Mouse (Mus musculus) neural tube, embryonic 13.5 days (tissue): ENCODE measurements around the gene Fgfr2. TPM values are rescaled to one million over a fixed set of nuclear protein-coding genes. Genes with fewer than 3 reads are reported as not detected.

Experiments
- ATAC-seq: fragments of 200-750 bp; cut with Nextera tagmentation; 2 replicates; pipeline ENCODE4 v1.8.0; 2017; ENCODE audit warnings: low read depth, mild to moderate bottlenecking, moderate TSS enrichment, moderate library complexity
- H3K27ac ChIP-seq: fragments of 300-500 bp; sonication (generic); replicated peaks from 2 replicates; pipeline ENCODE4 v1.5.1; 2015; ENCODE audit warnings: moderate library complexity, mild to moderate bottlenecking, inconsistent platforms
- H3K27me3 ChIP-seq: fragments of 300-500 bp; sonication (generic); 2 replicates; pipeline ENCODE4 v1.6.1; 2015; ENCODE audit warnings: mild to moderate bottlenecking, inconsistent platforms
- H3K36me3 ChIP-seq: fragments of 300-500 bp; sonication (generic); 2 replicates; pipeline ENCODE4 v1.6.1; 2015; ENCODE audit warnings: mild to moderate bottlenecking, inconsistent platforms
- H3K4me1 ChIP-seq: fragments of 300-500 bp; sonication (generic); replicated peaks from 2 replicates; pipeline ENCODE4 v1.6.1; 2015; ENCODE audit warnings: inconsistent platforms
- H3K4me2 ChIP-seq: fragments of 300-500 bp; sonication (generic); 2 replicates; pipeline ENCODE4 v1.6.1; 2015; ENCODE audit warnings: inconsistent platforms, mild to moderate bottlenecking, moderate library complexity
- H3K4me3 ChIP-seq: fragments of 300-500 bp; sonication (generic); 2 replicates; pipeline ENCODE4 v1.5.1; 2015; ENCODE audit warnings: mild to moderate bottlenecking, inconsistent platforms
- H3K9ac ChIP-seq: fragments of 300-500 bp; sonication (generic); 2 replicates; pipeline ENCODE4 v1.6.1; 2015; ENCODE audit warnings: moderate library complexity, mild to moderate bottlenecking, inconsistent platforms
- H3K9me3 ChIP-seq: fragments of 300-500 bp; sonication (generic); 2 replicates; pipeline ENCODE4 v1.6.1; 2016; ENCODE audit warnings: inconsistent platforms
- WGBS: fragments of 180-500 bp; shearing (Covaris S2); methylation state at CpG from one replicate; pipeline ENCODE4 v1.1.7; 2015; 5-methylcytosine and 5-hydroxymethylcytosine counted together
- polyA plus RNA-seq: library from polyadenylated mRNA; unstranded; fragments of >200 nt; fragmentation: Nextera tagmentation; extraction: Ambion mirVana; gene quantifications from 2 replicates; pipeline ENCODE4 v1.2.1, GENCODE M21; 2015

Gene Fgfr2
- polyA plus RNA-seq, 1 experiment from 2014 or later: 22.9 TPM

- H3K36me3 ChIP-seq: no peaks in the 10 kb centered on the region
- no peak overlapping the region for H3K9ac ChIP-seq
- H3K4me1 ChIP-seq: no peaks in the 10 kb centered on the region; the same call in 1 of the 2 replicates
- H3K27me3 ChIP-seq: no peaks in the 10 kb centered on the region
- 89% methylated on average over 10 of the region's 10 CpGs for WGBS
- H3K4me2 ChIP-seq: no peak overlapping the region
- no peaks in the 10 kb centered on the region for H3K9me3 ChIP-seq
- no peak overlapping the region for H3K27ac ChIP-seq
- ATAC-seq: no peak
- no peak overlapping the region for H3K4me3 ChIP-seq
These were observed 2323.7 kb downstream of the Fgfr2 start for GRCm38 (mm10) chr7:130799418-130799817.

GRCm38 (mm10) chr7:130797524-130797923 is 2325.6 kb downstream of the Fgfr2 start:
- ATAC-seq: no peak
- Histone ChIP-seq H3K27me3 (no peaks in the 10 kb centered on the region), H3K4me1 (no peaks in the 10 kb centered on the region; the same call in 1 of the 2 replicates), H3K9me3 (no peaks in the 10 kb centered on the region), H3K4me2 (no peak overlapping the region), H3K27ac (no peak overlapping the region), H3K4me3 (no peak overlapping the region), H3K9ac (no peak overlapping the region), H3K36me3 (no peaks in the 10 kb centered on the region)
- 89% methylated on average over 6 of the region's 6 CpGs for WGBS

- no peaks in the 10 kb centered on the region; the same call in 1 of the 2 replicates for H3K4me1 ChIP-seq
- ATAC-seq: no peak
- no peak overlapping the region for H3K9ac ChIP-seq
- H3K27me3 ChIP-seq: no peaks in the 10 kb centered on the region
- no peak overlapping the region for H3K4me3 ChIP-seq
- H3K27ac ChIP-seq: no peak overlapping the region
- no peak overlapping the region for H3K4me2 ChIP-seq
- WGBS: 75% methylated on average over 8 of the region's 8 CpGs
- H3K9me3 ChIP-seq: no peaks in the 10 kb centered on the region
- no peaks in the 10 kb centered on the region for H3K36me3 ChIP-seq
These were observed 2326.4 kb downstream of the Fgfr2 start for GRCm38 (mm10) chr7:130796786-130797185.

GRCm38 (mm10) chr7:130793671-130794070 is 2329.5 kb downstream of the Fgfr2 start:
- WGBS: 79% methylated on average over 9 of the region's 9 CpGs
- Histone ChIP-seq H3K27ac (no peak overlapping the region), H3K36me3 (no peaks in the 10 kb centered on the region), H3K4me3 (no peak overlapping the region), H3K9me3 (no peaks in the 10 kb centered on the region), H3K4me2 (no peak overlapping the region), H3K4me1 (no peaks in the 10 kb centered on the region; the same call in 1 of the 2 replicates), H3K27me3 (no peaks in the 10 kb centered on the region), H3K9ac (no peak overlapping the region)
- no peak for ATAC-seq

- no peak overlapping the region for H3K27ac ChIP-seq
- H3K4me2 ChIP-seq: no peak overlapping the region
- no peak overlapping the region for H3K4me3 ChIP-seq
- ATAC-seq: no peak
- no peak overlapping the region for H3K9ac ChIP-seq
- no peaks in the 10 kb centered on the region for H3K9me3 ChIP-seq
- H3K4me1 ChIP-seq: peaks cover 8% of the 10 kb centered on the region; the same call in 1 of the 2 replicates
- WGBS: 84% methylated on average over 7 of the region's 7 CpGs
- H3K27me3 ChIP-seq: no peaks in the 10 kb centered on the region
- H3K36me3 ChIP-seq: no peaks in the 10 kb centered on the region
These were observed 2333.7 kb downstream of the Fgfr2 start for GRCm38 (mm10) chr7:130789456-130789855.

GRCm38 (mm10) chr7:130788950-130789349 is 2334.2 kb downstream of the Fgfr2 start:
- WGBS: 91% methylated on average over 3 of the region's 3 CpGs
- no peak overlapping the region for H3K4me3 ChIP-seq
- ATAC-seq: no peak
- peaks cover 8% of the 10 kb centered on the region; the same call in 1 of the 2 replicates for H3K4me1 ChIP-seq
- H3K27ac ChIP-seq: no peak overlapping the region
- H3K4me2 ChIP-seq: no peak overlapping the region
- no peak overlapping the region for H3K9ac ChIP-seq
- no peaks in the 10 kb centered on the region for H3K9me3 ChIP-seq
- no peaks in the 10 kb centered on the region for H3K36me3 ChIP-seq
- H3K27me3 ChIP-seq: no peaks in the 10 kb centered on the region

GRCm38 (mm10) chr7:130787537-130787936 is 2335.6 kb downstream of the Fgfr2 start:
- Histone ChIP-seq H3K27ac (no peak overlapping the region), H3K9ac (no peak overlapping the region), H3K27me3 (no peaks in the 10 kb centered on the region), H3K4me2 (no peak overlapping the region), H3K9me3 (no peaks in the 10 kb centered on the region), H3K36me3 (no peaks in the 10 kb centered on the region), H3K4me1 (peaks cover 8% of the 10 kb centered on the region; the same call in 1 of the 2 replicates), H3K4me3 (no peak overlapping the region)
- 95% methylated on average over 4 of the region's 4 CpGs for WGBS
- no peak for ATAC-seq

GRCm38 (mm10) chr7:130786708-130787107 is 2336.4 kb downstream of the Fgfr2 start:
- ATAC-seq: no peak
- H3K4me1 ChIP-seq: peaks cover 8% of the 10 kb centered on the region; the same call in 1 of the 2 replicates
- H3K4me2 ChIP-seq: no peak overlapping the region
- H3K9me3 ChIP-seq: no peaks in the 10 kb centered on the region
- no peaks in the 10 kb centered on the region for H3K27me3 ChIP-seq
- no peak overlapping the region for H3K4me3 ChIP-seq
- H3K9ac ChIP-seq: no peak overlapping the region
- H3K27ac ChIP-seq: no peak overlapping the region
- 88% methylated on average over 5 of the region's 5 CpGs for WGBS
- no peaks in the 10 kb centered on the region for H3K36me3 ChIP-seq

- 80% methylated on average over 12 of the region's 12 CpGs for WGBS
- Histone ChIP-seq H3K9me3 (no peaks in the 10 kb centered on the region), H3K4me2 (no peak overlapping the region), H3K4me3 (no peak overlapping the region), H3K9ac (no peak overlapping the region), H3K36me3 (no peaks in the 10 kb centered on the region), H3K27me3 (no peaks in the 10 kb centered on the region), H3K4me1 (peaks cover 8% of the 10 kb centered on the region; the same call in 1 of the 2 replicates), H3K27ac (no peak overlapping the region)
- ATAC-seq: no peak
These were observed 2337.1 kb downstream of the Fgfr2 start for GRCm38 (mm10) chr7:130785923-130786575.

- Histone ChIP-seq H3K27me3 (no peaks in the 10 kb centered on the region), H3K9ac (no peak overlapping the region), H3K27ac (no peak overlapping the region), H3K9me3 (no peaks in the 10 kb centered on the region), H3K4me2 (no peak overlapping the region), H3K4me3 (no peak overlapping the region), H3K4me1 (peaks cover 8% of the 10 kb centered on the region; the same call in 1 of the 2 replicates), H3K36me3 (no peaks in the 10 kb centered on the region)
- no peak for ATAC-seq
- 74% methylated on average over 5 of the region's 5 CpGs for WGBS
These were observed 2340.6 kb downstream of the Fgfr2 start for GRCm38 (mm10) chr7:130782501-130783050.

- Histone ChIP-seq H3K4me1 (0 out of 2 replicates have a peak, but pooled peaks cover under 1% of the 10 kb centered on the region), H3K4me2 (no peak overlapping the region), H3K9ac (no peak overlapping the region), H3K27ac (no peak overlapping the region), H3K4me3 (no peak overlapping the region), H3K36me3 (no peaks in the 10 kb centered on the region), H3K9me3 (no peaks in the 10 kb centered on the region), H3K27me3 (no peaks in the 10 kb centered on the region)
- no peak for ATAC-seq
- WGBS: 75% methylated on average over 5 of the region's 5 CpGs
These were observed 2342.2 kb downstream of the Fgfr2 start for GRCm38 (mm10) chr7:130780866-130781419.

GRCm38 (mm10) chr7:130773914-130774630 is 2349.1 kb downstream of the Fgfr2 start, which contains the start of gene Btbd16:
Btbd16 (plus strand) TSS chr7:130774069.
- Histone ChIP-seq H3K27ac (no peak within 1 kb of the TSS), H3K27me3 (no peaks in the 10 kb centered on the region), H3K4me2 (no peak within 1 kb of the TSS), H3K4me1 (no peaks in the 10 kb centered on the region), H3K9me3 (no peaks in the 10 kb centered on the region), H3K36me3 (no peaks in the 10 kb centered on the region), H3K9ac (no peak within 1 kb of the TSS), H3K4me3 (no peak within 1 kb of the TSS)
- no peak for ATAC-seq
- 57% methylated on average over 9 of the region's 9 CpGs for WGBS
